Mouse (Mus musculus): ENCODE data around the gene Bbof1.

The Bbof1 gene

GRCm38 (mm10) chr12:84400068-84400467 is 8.8 kb upstream of the Bbof1 start:
- no peak for DNase-seq (ENCODE audit: inconsistent ontology term)

GRCm38 (mm10) chr12:84400653-84401052 is 8.2 kb upstream of the Bbof1 start:
- DNase-seq (ENCODE audit: inconsistent ontology term): no peak

DNA sequence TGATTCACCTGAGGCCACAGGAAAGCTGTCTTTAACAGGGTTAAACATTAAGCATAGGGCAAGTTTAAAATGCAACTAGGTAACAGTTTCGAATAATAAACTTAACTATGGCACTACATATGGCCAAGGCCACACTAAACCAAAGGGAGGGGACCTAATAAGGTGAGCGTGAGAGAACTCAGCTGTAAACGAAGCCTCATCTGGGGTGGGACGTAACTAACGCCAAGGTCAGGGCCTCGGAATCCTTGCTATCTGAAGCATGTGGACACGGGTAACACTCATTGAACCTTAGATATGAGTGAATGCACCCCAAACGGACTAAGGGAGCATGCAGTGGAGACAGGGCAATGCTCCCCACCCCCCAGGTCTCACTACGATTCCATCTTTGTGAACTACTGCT is 5.9 kb upstream of the Bbof1 start:
- DNase-seq (ENCODE audit: inconsistent ontology term): no peak

GRCm38 (mm10) chr12:84404541-84404940 is 4.3 kb upstream of the Bbof1 start:
- DNase-seq (ENCODE audit: inconsistent ontology term): peak; percentile 71

- no peak for DNase-seq (ENCODE audit: inconsistent ontology term)
Measured at GRCm38 (mm10) chr12:84407259-84407658, 1.6 kb upstream of the Bbof1 start.

DNA sequence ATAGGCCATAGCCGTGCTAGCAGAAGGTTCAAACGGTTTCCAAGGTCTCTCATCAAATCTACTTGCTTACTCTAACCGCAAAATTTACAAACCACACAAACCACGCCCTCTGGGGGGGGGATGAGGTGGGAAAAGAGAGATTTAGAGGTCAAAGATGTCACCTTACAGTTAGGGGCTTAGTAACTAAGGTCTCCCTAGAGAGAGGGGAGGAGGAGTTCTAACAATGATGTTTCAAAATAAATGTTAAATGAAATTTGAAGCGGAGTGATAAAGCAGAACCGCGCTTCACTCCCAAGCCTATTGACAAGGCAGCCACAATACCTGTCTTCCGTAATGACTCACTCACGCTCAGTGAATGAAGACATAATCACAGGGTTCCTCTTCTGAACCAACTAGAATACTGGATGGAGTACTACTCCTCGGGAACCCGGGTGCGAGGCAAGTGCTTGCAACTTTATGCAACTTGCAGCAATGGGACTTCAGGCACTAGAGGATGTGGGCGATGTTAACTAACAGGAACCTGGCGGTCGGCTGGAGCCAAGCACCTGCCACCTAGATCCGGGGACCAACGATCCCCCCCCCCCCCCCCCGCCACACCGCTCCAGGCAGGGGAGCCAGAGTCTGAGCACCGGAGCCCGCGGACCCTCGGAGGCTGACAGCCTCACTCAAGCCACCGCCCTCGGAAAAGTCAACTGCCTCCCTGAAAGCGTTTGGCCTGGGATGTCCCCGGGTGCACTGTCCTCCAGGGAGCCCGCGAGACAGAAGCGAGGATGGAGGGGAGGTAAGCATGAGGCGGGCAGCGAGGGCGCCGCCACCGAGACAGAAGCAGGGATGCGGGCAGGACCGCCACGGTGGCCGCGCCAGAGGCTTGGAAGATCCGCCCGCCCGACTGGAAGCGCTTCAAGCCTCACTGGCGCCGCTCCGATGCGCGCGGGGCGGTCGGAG is 725 bp upstream of the Bbof1 start:
- peak; percentile 40 for DNase-seq (ENCODE audit: inconsistent ontology term)

GRCm38 (mm10) chr12:84416834-84417604 is 8.1 kb downstream of the Bbof1 start, which contains the start of gene Rnf113a2:
Gene Rnf113a2, plus strand, starts transcription at chr12:84417196.
- DNase-seq (ENCODE audit: inconsistent ontology term): peak; percentile 87

GRCm38 (mm10) chr12:84417605-84417922 is 8.7 kb downstream of the Bbof1 start:
- no peak for DNase-seq (ENCODE audit: inconsistent ontology term)

DNA sequence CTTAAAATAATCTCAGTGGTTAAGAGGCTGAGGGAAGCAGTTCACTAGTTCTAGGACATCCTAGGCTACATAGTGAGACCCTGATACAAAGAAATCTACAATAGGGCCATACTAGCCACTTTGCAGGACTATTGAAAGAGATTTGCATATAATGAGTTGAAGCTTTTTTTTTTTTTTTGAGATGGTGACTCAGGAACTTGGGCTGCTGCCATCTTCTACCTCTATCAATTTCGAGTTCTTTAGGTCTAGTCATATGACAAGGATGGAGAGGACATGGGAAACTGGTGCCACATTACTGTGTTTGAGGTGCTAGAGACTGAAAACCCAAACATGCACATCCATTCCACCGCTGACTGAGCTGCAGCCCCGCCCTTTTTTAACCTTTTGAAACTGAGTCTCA is 15.1 kb downstream of the Bbof1 start:
- no peak for DNase-seq (ENCODE audit: inconsistent ontology term)

DNA sequence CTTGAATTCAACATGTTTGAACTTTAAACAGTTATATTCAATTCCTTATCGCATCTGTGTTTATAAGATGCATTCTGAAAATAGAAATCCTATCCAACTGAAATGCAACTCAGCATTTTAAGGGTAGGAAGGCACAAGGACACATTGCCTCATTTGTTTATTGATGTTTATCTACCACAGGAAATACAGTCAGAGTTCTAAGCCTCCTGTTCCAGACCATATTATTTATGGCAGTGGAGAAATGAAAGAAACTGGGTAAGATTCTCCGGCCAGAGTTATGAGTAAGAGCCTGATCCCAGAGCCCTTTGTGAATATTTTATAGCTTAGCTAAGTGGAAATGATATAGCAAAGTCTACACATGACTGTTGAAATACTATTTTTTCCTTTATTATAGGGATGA is 21.0 kb downstream of the Bbof1 start:
- DNase-seq (ENCODE audit: inconsistent ontology term): no peak

DNA sequence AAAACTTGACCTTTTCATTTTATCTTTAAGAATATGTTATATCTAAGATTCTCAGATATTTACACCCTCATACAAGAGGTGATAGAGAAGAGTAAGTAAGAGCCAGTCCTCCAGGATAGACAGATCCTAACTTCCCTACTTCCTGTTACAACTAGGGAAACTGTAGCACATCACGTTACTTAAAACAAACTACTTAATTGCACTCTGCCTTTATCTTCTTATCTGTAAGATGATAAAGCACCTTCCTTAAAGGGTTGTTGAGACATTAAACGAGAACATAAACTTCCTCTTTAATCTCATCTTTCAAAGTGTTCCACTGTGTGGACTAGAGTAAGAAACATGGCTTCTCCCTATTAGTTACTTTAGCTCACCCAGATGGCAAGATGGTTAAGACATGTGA is 29.8 kb downstream of the Bbof1 start:
- DNase-seq (ENCODE audit: inconsistent ontology term): no peak

DNA sequence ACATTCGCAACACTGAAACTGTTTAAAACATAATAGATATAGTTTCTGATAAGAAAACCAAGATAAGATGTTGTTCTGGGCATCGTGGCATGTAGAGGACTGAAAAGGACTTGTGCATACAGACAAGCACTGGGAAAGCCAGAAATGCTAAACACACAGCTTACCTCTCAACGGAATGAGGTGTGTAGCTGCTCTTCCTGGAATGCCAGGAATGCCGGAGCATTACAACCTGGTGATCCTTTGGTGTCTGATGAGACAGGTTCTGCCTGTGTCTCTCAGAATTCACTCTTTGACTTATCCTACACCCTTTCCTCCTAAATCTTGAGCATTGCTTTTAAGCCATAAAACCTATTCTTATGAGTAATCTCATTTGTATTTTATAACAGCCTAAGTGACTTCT is 33.7 kb downstream of the Bbof1 start:
- no peak for DNase-seq (ENCODE audit: inconsistent ontology term)

GRCm38 (mm10) chr12:84447386-84447785 is 38.5 kb downstream of the Bbof1 start:
- DNase-seq (ENCODE audit: inconsistent ontology term): no peak

DNA sequence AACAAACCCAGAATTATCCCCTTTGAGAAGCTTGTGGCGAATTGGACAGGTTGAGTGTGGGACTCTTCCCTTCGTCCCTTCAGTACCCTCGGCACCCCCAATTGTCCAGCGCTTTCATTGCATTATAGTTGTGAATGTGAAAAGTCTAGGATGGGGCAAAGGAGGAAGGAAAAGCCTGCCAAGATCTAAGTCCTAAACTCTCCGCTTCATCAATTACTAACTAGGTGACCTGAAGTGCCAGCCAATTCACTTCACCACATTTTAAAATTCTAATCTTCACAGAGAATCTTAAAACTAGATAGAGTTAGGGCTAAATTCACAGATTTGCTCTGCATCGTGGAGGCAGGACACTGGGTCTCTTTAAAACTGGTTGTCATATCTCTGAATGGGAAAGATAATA is 39.3 kb downstream of the Bbof1 start:
- DNase-seq (ENCODE audit: inconsistent ontology term): no peak

GRCm38 (mm10) chr12:84449887-84450286 is 41.0 kb downstream of the Bbof1 start:
- DNase-seq (ENCODE audit: inconsistent ontology term): no peak

DNA sequence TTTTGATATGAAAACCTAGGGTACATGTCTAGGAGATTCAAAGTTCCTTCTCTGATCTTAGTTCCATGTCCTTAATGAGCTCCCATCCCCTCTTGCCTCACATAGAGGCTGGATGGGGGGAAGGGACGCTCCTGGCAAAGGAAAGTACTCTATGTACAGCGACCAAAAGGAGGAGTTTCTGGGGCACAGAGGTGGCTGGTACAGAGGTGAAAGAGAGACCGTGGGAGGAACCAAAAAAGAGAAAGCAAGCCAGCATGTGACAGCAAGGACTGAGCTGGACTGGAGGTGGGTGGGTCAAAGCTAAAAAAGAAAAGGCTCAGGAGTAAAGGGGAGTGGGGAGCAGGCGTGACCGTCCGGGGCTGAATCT is 41.5 kb downstream of the Bbof1 start:
- DNase-seq (ENCODE audit: inconsistent ontology term): no peak

GRCm38 (mm10) chr12:84450718-84451646 is 42.1 kb downstream of the Bbof1 start, which contains the start of the genes Aldh6a1 and Lin52:
Gene Aldh6a1, minus strand, starts transcription at chr12:84451004.
Gene Lin52, plus strand, starts transcription at chr12:84451422.
- DNase-seq (ENCODE audit: inconsistent ontology term): peak; percentile 99

GRCm38 (mm10) chr12:84451801-84452200 is 42.9 kb downstream of the Bbof1 start:
- no peak for DNase-seq (ENCODE audit: inconsistent ontology term)

DNA sequence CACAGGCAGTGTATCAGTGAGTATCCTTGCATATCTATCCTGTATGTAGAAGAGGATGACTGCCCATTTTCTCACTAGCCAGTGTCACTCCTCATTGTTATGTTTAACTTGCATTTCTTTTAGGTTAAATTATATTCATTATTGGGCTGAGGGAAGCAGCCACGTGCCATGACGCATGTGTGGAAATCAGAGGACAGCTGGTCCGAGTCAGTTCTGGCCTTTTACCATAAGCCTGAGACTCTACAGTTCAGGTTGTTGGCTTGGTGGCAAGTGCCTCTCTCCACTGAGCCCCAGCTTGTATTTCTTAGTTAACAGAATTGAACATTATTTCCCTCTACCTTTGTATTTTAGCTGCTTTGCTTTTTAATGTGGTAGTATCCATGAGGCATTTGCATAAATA is 48.0 kb downstream of the Bbof1 start:
- no peak for DNase-seq (ENCODE audit: inconsistent ontology term)

GRCm38 (mm10) chr12:84459845-84460244 is 51.0 kb downstream of the Bbof1 start:
- no peak for DNase-seq (ENCODE audit: inconsistent ontology term)

GRCm38 (mm10) chr12:84461416-84461815 is 52.5 kb downstream of the Bbof1 start:
- DNase-seq (ENCODE audit: inconsistent ontology term): no peak

- DNase-seq (ENCODE audit: inconsistent ontology term): peak; percentile 53
Measured at GRCm38 (mm10) chr12:84462856-84463255, 54.0 kb downstream of the Bbof1 start.

Data from Muller cell, postnatal 12 days (primary cell).